Mouse (Mus musculus) right cerebral cortex, postnatal 4 days (tissue): ENCODE measurements around the gene Scyl3.
A peak's percentile ranks its signal among the peaks of the same experiment; 100 is the strongest.

Experiments
- DNase-seq: peaks from one replicate; pipeline ENCODE4 v3.0.0-alpha.2; 2022

The Scyl3 gene

GRCm38 (mm10) chr1:163964008-163964689 is 35.2 kb downstream of the Scyl3 start:
- no peak for DNase-seq

- DNase-seq: no peak
These were observed 45.6 kb downstream of the Scyl3 start for GRCm38 (mm10) chr1:163974471-163974870.

- no peak for DNase-seq
These were observed 46.2 kb downstream of the Scyl3 start for GRCm38 (mm10) chr1:163975088-163975487.

- DNase-seq: no peak
These were observed 47.6 kb downstream of the Scyl3 start for GRCm38 (mm10) chr1:163976515-163976914.

- no peak for DNase-seq
These were observed 63.5 kb downstream of the Scyl3 start for GRCm38 (mm10) chr1:163992371-163992770.

- DNase-seq: no peak
These were observed 65.3 kb downstream of the Scyl3 start for GRCm38 (mm10) chr1:163994173-163994720.

GRCm38 (mm10) chr1:163994721-163995608 is 66.1 kb downstream of the Scyl3 start, which contains the start of the genes BC055324 and Mettl18:
Gene BC055324, minus strand, starts transcription at chr1:163994796.
Gene Mettl18, plus strand, starts transcription at chr1:163994889.
- peak; percentile 86 for DNase-seq

- DNase-seq: no peak
These were observed 66.7 kb downstream of the Scyl3 start for GRCm38 (mm10) chr1:163995609-163995913.

- no peak for DNase-seq
These were observed 73.0 kb downstream of the Scyl3 start for GRCm38 (mm10) chr1:164001831-164002452.

- no peak for DNase-seq
These were observed 75.4 kb downstream of the Scyl3 start for GRCm38 (mm10) chr1:164004311-164004710.
